Mouse (Mus musculus): Measurements from ENCODE around the gene Zfp61.

- TF ChIP-seq CHD1 (IDR thresholded peaks at IDR 0.05; ENCODE audit: low read depth, low read length): no peak
- no peak for TF ChIP-seq POLR2A (IDR thresholded peaks at IDR 0.05; ENCODE audit: control insufficient read depth in 1 of 2, insufficient read depth in 1 of 2, low read depth in 1 of 2, low read length in 2 of 2, poor library complexity in 1 of 2)
- no peak for TF ChIP-seq MYC (IDR thresholded peaks at IDR 0.05; ENCODE audit: low read depth, low read length)
- TF ChIP-seq CTCF (IDR thresholded peaks at IDR 0.05 in 2 of 3, conservative IDR thresholded peaks at IDR 0.05 in 1 of 3; ENCODE audit: control insufficient read depth in 1 of 3, insufficient read depth in 1 of 3, low read depth in 2 of 3, low read length in 3 of 3, poor library complexity in 1 of 3, severe bottlenecking in 1 of 3): no peak
- TF ChIP-seq EP300 (IDR thresholded peaks at IDR 0.05; ENCODE audit: low read depth in 1 of 2, low read length in 2 of 2): no peak
- no peak for TF ChIP-seq HCFC1 (IDR thresholded peaks at IDR 0.05; ENCODE audit: low read depth, low read length)
- TF ChIP-seq ZMIZ1 (IDR thresholded peaks at IDR 0.05; ENCODE audit: low read depth, low read length): no peak
- no peak for TF ChIP-seq ETS1 (IDR thresholded peaks at IDR 0.05; ENCODE audit: low read depth, low read length)
Measured at GRCm38 (mm10) chr7:24348896-24349295, 47.9 kb upstream of the Zfp61 start, which contains the start of gene Lypd5.
